Mouse (Mus musculus): ENCODE measurements at regions not wholly inside any gene's neighbourhood (a gene's known extent, or its start where the extent isn't known, plus 50 kb on each side); places are given as distances from the start of the nearest gene placed in this dataset.

- DNase-seq (peak; percentile 9), ATAC-seq (peak; percentile 43; the same call in 1 of the 2 replicates)
- H3K9me3 ChIP-seq (ENCODE audit: low read length) = no peaks in the 10 kb centered on the region
- TF ChIP-seq CTCF (IDR thresholded peaks at IDR 0.05; ENCODE audit: low read depth) = no peak
- H3K36me3 ChIP-seq (ENCODE audit: insufficient read depth) = no peaks in the 10 kb centered on the region
- no peaks in the 10 kb centered on the region for H3K27me3 ChIP-seq (ENCODE audit: insufficient read depth, low read length)
- no peak overlapping the region for H3K4me3 ChIP-seq (ENCODE audit: low read depth, low read length)
- WGBS = 79% methylated on average over 4 of the region's 4 CpGs
- no peak overlapping the region for H3K4me2 ChIP-seq (ENCODE audit: low read depth)
- H3K9ac ChIP-seq = no peak overlapping the region
- peaks cover 6% of the 10 kb centered on the region; the same call in 1 of the 2 replicates for H3K4me1 ChIP-seq (ENCODE audit: insufficient read depth)
- no peak overlapping the region for H3K27ac ChIP-seq (ENCODE audit: low read depth, low read length)
Observed at GRCm38 (mm10) chr16:85347621-85348020, 174.1 kb upstream of the App start.

DNA sequence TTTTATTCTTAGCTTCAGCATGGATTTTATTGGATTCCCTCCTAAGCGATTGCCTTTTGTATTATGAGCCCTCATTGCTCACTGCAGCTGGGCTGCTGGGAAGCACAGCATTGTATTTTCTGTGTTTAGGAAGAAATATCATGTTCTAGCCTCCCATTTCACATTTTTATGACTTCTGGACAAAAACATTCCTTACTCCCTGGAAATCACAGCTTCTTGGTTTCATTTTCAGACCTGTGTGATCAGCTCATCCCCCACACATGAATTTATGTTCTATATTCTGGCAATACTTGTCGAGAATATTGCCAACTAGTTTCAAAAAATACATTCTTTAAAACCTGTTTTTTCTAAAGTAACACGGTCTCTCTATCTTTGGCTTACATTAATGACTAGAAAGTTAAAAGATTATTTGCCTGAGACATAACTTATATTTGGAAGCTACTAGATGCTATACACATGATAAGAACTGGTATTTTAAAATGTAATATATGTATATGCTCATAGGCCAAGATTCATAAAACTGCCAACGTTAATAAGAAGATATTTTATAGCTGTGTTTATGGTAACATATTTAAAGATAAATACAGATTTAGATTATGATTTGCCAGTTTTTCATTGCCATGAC is 163.0 kb upstream of the App start:
- no peak for TF ChIP-seq CTCF (IDR thresholded peaks at IDR 0.05; ENCODE audit: low read depth)
- 83% methylated on average over 4 of the region's 4 CpGs for WGBS
- ATAC-seq = no peak
- Histone ChIP-seq H3K9ac (no peak overlapping the region), H3K4me3 (ENCODE audit: low read depth, low read length) (no peak overlapping the region), H3K4me1 (ENCODE audit: insufficient read depth) (no peaks in the 10 kb centered on the region), H3K27me3 (ENCODE audit: insufficient read depth, low read length) (no peaks in the 10 kb centered on the region), H3K9me3 (ENCODE audit: low read length) (no peaks in the 10 kb centered on the region), H3K27ac (ENCODE audit: low read depth, low read length) (no peak overlapping the region), H3K4me2 (ENCODE audit: low read depth) (no peak overlapping the region), H3K36me3 (ENCODE audit: insufficient read depth) (no peaks in the 10 kb centered on the region)
- DNase-seq = no peak

DNA sequence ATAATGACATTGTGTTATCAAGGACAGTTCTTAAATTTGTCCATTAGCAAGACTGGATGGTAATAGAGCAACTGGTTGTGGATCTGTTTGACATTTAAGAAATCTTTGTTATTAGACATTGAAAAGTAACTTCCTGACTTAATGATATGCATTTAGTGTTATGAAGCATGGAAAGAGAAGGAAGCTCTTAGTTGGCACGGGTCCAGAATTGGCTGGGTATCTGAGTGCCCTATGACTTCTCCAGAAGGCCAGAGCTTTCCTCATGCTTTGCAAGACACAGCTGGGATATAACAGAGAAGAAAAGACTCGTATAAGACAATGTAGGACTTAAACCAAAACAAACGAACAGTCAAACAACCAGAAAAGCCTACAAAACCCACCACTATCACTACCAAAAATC is 160.0 kb upstream of the App start:
- no peak for ATAC-seq
- H3K4me2 ChIP-seq (ENCODE audit: low read depth) = no peak overlapping the region
- H3K27me3 ChIP-seq (ENCODE audit: insufficient read depth, low read length) = no peaks in the 10 kb centered on the region
- no peak for TF ChIP-seq CTCF (IDR thresholded peaks at IDR 0.05; ENCODE audit: low read depth)
- no peaks in the 10 kb centered on the region for H3K9me3 ChIP-seq (ENCODE audit: low read length)
- no peak overlapping the region for H3K27ac ChIP-seq (ENCODE audit: low read depth, low read length)
- 69% methylated on average over 3 of the region's 3 CpGs for WGBS
- no peak overlapping the region for H3K4me3 ChIP-seq (ENCODE audit: low read depth, low read length)
- DNase-seq = no peak
- H3K9ac ChIP-seq = no peak overlapping the region
- no peaks in the 10 kb centered on the region for H3K36me3 ChIP-seq (ENCODE audit: insufficient read depth)
- H3K4me1 ChIP-seq (ENCODE audit: insufficient read depth) = peaks cover 4% of the 10 kb centered on the region

DNA sequence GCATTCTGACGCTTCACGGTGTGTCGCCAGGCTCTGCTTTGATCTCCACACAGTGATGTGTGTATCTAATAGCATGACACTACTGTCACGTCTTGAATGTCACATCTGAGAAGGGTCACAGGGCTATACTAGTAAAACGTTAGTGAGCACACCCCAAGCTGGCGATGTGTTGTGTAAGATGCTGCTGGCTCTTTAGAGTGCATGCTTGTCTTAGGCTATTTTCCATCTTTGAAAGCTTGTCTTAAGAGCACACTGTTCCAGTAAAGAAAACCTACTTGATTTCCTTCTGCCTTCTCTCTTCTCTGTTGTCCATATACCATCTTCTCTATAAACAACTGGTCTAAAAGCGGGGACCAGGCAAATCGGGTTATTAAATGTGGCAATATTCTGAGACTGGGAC is 138.5 kb upstream of the App start:
- DNase-seq (no peak), ATAC-seq (no peak)
- H3K27me3 ChIP-seq (ENCODE audit: insufficient read depth, low read length) = no peaks in the 10 kb centered on the region
- no peak for TF ChIP-seq CTCF (IDR thresholded peaks at IDR 0.05; ENCODE audit: low read depth)
- H3K4me3 ChIP-seq (ENCODE audit: low read depth, low read length) = no peak overlapping the region
- H3K9ac ChIP-seq = no peak overlapping the region
- 74% methylated on average over 8 of the region's 8 CpGs for WGBS
- no peaks in the 10 kb centered on the region for H3K4me1 ChIP-seq (ENCODE audit: insufficient read depth)
- no peak overlapping the region for H3K4me2 ChIP-seq (ENCODE audit: low read depth)
- no peak overlapping the region for H3K27ac ChIP-seq (ENCODE audit: low read depth, low read length)
- no peaks in the 10 kb centered on the region for H3K9me3 ChIP-seq (ENCODE audit: low read length)
- no peaks in the 10 kb centered on the region for H3K36me3 ChIP-seq (ENCODE audit: insufficient read depth)

DNA sequence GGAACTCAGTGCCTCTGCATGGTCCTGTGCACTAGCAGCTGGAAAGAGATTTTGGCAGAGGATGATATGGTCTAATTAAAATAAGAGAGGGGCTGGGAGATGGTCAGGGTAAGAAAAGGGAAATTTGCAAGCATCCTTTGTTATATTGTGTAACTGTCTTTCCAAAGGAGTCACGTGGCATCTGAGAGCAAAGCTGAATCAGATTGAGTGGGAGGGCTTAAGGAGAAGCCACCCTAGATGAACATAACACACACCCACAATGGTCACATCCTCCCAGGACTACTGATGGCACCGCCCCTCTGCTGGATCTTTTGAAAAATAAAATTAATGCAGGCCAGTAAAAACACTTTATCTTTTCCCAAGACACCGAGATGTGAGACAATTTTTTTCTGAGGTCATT is 135.9 kb upstream of the App start:
- H3K27ac ChIP-seq (ENCODE audit: low read depth, low read length) = no peak overlapping the region
- H3K4me3 ChIP-seq (ENCODE audit: low read depth, low read length) = no peak overlapping the region
- H3K9ac ChIP-seq = no peak overlapping the region
- no peaks in the 10 kb centered on the region for H3K36me3 ChIP-seq (ENCODE audit: insufficient read depth)
- H3K27me3 ChIP-seq (ENCODE audit: insufficient read depth, low read length) = no peaks in the 10 kb centered on the region
- H3K4me1 ChIP-seq (ENCODE audit: insufficient read depth) = no peaks in the 10 kb centered on the region
- no peak for DNase-seq
- no peaks in the 10 kb centered on the region for H3K9me3 ChIP-seq (ENCODE audit: low read length)
- peak; percentile 48; the same call in 1 of the 2 replicates for ATAC-seq
- H3K4me2 ChIP-seq (ENCODE audit: low read depth) = no peak overlapping the region
- 57% methylated on average over 3 of the region's 3 CpGs for WGBS
- TF ChIP-seq CTCF (IDR thresholded peaks at IDR 0.05; ENCODE audit: low read depth) = no peak

GRCm38 (mm10) chr16:85308429-85308828 is 134.9 kb upstream of the App start:
- H3K4me3 ChIP-seq (ENCODE audit: low read depth, low read length) = no peak overlapping the region
- no peak overlapping the region for H3K4me2 ChIP-seq (ENCODE audit: low read depth)
- H3K36me3 ChIP-seq (ENCODE audit: insufficient read depth) = no peaks in the 10 kb centered on the region
- DNase-seq = no peak
- no peak for TF ChIP-seq CTCF (IDR thresholded peaks at IDR 0.05; ENCODE audit: low read depth)
- H3K27me3 ChIP-seq (ENCODE audit: insufficient read depth, low read length) = no peaks in the 10 kb centered on the region
- no peaks in the 10 kb centered on the region for H3K9me3 ChIP-seq (ENCODE audit: low read length)
- H3K27ac ChIP-seq (ENCODE audit: low read depth, low read length) = no peak overlapping the region
- no peak for ATAC-seq
- H3K4me1 ChIP-seq (ENCODE audit: insufficient read depth) = no peaks in the 10 kb centered on the region
- H3K9ac ChIP-seq = no peak overlapping the region
- 27% methylated on average over 2 of the region's 2 CpGs for WGBS

GRCm38 (mm10) chr16:85307940-85308339 is 134.4 kb upstream of the App start:
- 12% methylated on average over 7 of the region's 7 CpGs for WGBS
- Histone ChIP-seq H3K4me1 (ENCODE audit: insufficient read depth) (no peaks in the 10 kb centered on the region), H3K4me2 (ENCODE audit: low read depth) (no peak overlapping the region), H3K4me3 (ENCODE audit: low read depth, low read length) (no peak overlapping the region), H3K9ac (no peak overlapping the region), H3K27me3 (ENCODE audit: insufficient read depth, low read length) (no peaks in the 10 kb centered on the region), H3K9me3 (ENCODE audit: low read length) (no peaks in the 10 kb centered on the region), H3K36me3 (ENCODE audit: insufficient read depth) (no peaks in the 10 kb centered on the region), H3K27ac (ENCODE audit: low read depth, low read length) (no peak overlapping the region)
- ATAC-seq (peak; percentile 71), DNase-seq (peak; percentile 24)
- TF ChIP-seq CTCF (IDR thresholded peaks at IDR 0.05; ENCODE audit: low read depth) = no peak

All from forebrain, postnatal 0 days (tissue).